Mouse (Mus musculus): ENCODE results near the gene Ube2t.

Gene Ube2t

DNA sequence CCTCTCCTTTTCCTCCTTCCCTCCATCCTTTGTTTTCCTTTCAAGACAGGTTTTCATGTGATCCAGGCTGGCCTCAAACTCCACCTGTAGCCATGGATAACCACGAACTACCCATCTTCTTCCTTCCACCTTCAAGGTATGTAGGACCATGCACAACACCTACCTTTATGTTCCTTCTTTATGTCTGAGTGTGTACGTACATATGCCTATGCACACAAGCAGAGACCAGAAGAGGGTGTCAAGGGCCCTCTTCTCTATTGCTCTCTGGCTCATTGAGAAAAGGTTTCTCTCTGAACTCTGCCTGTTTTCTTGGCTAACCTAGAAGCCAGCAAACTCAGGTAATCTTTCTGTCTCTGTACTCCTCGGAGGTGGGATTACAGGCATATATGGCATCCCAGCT is 32.4 kb downstream of the Ube2t start:
- in situ Hi-C loops (cut with MseI, MboI): loop anchor here in 1 of 2 experiments (25.0 kb wide), 1 partner anchor 368 kb away; no protein-coding TSS in a partner anchor

DNA sequence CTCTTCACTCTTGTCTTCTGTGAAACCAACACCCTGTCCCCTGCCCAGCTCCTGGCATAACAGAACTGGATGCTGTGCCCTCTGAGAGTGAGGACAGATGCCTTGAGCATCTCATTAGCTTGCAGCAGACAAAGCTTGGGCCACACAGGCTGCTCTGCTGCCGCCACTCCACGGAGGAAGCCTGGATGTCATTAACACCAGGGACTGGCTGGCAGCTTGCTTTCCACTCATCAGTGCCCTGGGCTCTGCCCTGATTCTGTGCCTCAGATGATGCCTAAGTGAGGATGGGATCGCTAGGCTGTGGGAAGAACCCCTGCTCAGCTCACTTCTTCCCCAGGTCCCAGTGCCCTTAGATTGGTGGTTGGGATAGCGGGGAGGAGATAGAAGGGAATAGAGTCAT is 33.1 kb downstream of the Ube2t start:
- in situ Hi-C loops (cut with MseI, MboI): loop anchor here in 1 of 2 experiments (25.0 kb wide), 1 partner anchor 367 kb away; no protein-coding TSS in a partner anchor

DNA sequence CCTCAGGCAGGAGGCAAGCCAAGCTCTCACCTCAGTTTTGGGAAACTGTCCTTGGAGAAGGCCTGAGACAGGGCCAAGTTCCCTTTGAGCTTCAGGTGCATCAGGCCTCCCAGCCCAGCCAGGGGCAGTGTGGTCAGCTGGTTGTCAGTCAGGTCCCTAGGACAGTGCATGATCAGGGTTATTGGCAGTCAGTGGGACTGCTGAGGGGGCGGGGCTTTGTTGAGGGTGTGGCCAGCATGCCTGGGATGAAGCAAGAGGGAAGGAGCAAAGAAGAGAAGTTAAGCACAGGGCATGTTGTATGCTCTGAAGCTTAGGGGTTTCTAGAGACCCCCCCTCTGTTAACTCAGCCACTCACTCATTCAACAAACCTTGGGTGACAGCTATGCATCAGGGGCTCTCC is 33.6 kb downstream of the Ube2t start:
- in situ Hi-C loops (cut with MseI, MboI): loop anchor here in 1 of 2 experiments (25.0 kb wide), 1 partner anchor 366 kb away; no protein-coding TSS in a partner anchor

DNA sequence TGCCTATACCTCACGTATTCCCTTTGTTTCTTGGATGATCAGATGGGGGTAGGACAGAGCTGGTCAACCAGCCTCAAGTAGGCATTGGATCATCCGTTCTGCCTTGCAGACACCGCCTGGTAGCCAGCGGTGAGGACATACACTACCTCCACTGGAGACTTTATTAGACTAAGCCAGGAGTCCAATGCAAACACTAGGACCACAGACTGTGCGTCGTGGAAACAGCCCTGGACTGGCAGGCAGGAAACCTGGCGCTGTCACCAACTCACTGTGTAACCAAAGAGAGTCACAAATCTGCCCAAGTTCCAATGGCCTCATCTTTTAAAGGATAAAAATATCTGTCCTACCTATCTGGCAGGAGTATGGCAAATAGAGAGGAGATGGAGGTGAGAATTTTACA is 34.1 kb downstream of the Ube2t start:
- in situ Hi-C loops (cut with MseI, MboI): loop anchor here in 1 of 2 experiments (25.0 kb wide), 1 partner anchor 366 kb away; no protein-coding TSS in a partner anchor

DNA sequence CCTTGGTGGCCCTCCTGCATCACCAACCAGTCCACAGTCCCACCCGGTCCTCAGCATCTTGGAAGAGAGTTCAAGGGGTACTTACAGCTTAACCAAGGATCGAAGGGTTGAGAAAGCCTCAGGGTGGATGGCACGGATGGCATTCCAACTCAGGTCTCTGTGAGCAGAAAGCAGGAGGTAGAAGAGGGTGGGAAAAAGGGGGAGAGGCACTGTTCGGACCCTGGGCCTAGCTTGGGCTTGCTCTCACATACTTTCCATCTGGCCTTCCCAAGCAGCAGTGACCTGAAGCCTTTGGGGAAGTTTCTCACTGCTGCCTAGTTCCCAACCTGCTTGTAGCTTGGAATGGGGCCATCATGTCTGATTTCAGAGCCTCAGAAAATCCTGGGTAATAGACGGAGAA is 35.2 kb downstream of the Ube2t start:
- in situ Hi-C loops (cut with MseI, MboI): loop anchor here in 1 of 2 experiments (25.0 kb wide), 1 partner anchor 365 kb away; no protein-coding TSS in a partner anchor

DNA sequence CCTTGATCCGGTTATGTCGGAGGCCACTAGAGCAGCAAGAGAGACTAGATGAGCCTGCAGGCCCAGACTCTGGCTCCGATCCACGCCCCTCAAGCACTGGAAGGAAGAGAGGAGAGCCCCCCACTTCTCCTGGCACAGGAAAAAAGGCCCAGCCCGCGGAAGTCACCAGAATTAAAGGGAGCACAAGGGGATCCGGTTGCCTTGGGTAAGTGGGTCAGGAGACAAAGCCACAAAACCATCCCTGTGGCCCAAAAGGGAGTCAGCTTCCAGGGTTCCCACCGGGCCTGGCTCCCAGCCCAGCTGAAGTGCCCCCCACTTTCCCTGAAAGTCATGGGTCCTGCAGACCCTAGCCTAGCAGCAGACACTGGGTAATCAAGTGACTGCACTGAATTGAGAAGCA is 35.9 kb downstream of the Ube2t start:
- in situ Hi-C loops (cut with MseI, MboI): loop anchor here in 1 of 2 experiments (25.0 kb wide), 1 partner anchor 364 kb away; no protein-coding TSS in a partner anchor

DNA sequence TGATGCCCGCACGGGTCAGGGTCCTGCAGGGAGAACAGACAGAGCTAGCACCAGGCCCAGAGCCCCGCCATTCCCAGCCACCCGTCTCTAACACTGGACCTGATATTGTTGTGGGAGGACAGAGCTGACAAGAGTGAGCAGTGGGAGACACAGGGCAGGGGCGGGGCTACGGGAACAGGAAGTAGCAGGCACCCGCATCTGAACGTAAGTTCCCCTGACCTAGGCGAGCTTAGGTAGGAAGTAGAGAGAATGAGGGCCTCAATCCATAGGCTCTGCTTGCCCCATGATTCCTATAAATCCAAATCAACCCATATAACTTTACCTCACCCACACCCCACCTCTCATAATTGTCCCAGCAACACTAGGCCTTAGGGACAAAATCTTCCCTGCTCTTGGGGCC is 38.2 kb downstream of the Ube2t start:
- in situ Hi-C loops (cut with MseI, MboI): no loop called here

DNA sequence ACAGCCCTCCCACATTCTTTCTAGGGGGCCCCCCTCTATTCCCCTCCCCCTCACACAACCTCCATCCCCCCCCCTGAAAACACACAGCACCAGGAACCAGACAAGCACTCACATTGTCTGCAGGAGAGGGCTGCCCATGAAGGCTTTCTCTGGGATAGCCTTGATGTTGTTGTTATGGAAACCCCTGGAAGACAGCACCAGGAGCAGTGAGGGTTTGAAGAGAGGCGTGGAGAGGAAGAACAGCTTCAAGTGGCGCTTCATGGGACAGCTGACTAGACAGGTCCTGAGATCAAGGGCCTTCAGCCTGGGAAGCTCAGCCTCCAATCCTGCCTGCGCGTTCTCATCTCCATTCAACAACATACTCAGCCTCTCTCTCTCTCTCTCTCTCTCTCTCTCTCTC is 41.0 kb downstream of the Ube2t start:
- in situ Hi-C loops (cut with MseI, MboI): no loop called here

DNA sequence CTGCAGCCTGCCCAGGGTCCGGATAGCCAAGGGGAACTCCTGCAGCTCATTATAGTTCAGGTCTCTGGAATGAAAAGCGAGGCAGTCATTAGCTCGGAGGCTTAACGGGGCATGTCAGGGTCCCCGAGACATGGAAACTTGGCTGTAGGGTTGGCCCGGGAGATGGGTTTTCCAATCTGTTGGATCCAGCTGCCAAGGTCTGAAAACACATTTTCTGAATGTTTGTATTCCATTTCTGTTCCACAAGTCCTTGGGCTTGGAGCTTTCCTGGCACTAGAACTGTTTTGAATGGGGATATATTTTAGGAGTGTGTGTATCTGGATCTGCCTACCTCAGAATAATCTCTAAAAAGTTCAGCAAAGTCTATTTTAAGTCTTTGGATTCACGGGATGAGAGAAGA is 43.3 kb downstream of the Ube2t start:
- in situ Hi-C loops (cut with MseI, MboI): no loop called here

DNA sequence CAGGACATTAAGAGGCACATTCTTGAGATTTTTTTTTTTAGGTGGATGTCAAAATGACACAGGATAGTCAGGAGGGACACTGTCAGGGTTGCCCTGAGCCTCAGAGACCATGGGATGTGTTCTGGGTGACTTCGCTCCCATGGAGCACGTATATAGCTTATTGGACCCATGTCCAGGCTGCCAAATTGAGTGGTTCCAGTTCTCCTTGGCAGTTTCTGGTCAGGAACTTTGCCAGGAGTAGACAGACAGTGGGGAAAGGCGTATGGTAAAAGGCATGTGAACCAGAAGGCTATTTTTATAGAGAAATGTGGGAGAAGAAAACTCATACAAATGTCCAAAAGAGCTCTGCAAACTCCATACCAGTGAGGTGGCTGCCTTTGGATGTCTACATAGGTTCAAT is 47.5 kb downstream of the Ube2t start:
- in situ Hi-C loops (cut with MseI, MboI): no loop called here

DNA sequence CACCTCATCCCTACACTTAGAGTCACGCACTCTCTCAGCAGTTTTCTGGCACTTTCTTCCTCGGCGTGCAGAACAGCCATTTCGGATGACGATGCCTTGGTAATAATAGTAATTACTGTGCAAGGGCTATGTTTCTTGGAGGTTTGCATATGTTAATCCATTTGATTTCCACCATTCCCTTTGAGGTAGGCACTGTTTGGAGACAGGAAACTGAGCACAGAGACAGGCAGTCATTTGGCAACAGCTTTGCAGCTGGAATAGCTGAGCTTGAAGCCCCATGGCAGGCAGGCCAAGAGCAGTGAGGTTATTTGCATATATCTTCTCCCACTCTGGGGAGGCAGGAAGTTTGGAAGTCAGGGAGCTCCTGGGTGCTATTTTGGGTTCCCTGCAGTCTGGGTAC is 49.5 kb downstream of the Ube2t start:
- in situ Hi-C loops (cut with MseI, MboI): no loop called here

DNA sequence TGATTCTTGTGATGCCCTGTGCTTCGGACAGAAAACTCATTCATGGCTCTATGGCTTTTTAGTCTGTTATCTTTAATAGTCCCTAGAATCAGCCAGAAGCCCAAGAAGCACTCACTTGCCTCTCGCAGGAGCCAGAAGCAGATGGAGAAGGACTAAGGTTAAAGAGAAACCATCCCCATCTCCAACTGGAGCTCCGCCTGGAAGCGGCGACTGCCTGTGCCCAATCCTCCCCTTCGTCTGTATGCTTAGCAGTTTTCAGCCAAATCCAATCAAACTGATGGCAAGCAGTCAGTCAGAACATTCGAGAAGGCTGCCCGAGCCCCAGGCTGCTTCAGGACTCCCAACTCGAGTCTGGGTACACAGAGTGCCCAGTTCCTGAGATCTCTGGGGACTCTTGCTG is 50.1 kb downstream of the Ube2t start:
- in situ Hi-C loops (cut with MseI, MboI): no loop called here

DNA sequence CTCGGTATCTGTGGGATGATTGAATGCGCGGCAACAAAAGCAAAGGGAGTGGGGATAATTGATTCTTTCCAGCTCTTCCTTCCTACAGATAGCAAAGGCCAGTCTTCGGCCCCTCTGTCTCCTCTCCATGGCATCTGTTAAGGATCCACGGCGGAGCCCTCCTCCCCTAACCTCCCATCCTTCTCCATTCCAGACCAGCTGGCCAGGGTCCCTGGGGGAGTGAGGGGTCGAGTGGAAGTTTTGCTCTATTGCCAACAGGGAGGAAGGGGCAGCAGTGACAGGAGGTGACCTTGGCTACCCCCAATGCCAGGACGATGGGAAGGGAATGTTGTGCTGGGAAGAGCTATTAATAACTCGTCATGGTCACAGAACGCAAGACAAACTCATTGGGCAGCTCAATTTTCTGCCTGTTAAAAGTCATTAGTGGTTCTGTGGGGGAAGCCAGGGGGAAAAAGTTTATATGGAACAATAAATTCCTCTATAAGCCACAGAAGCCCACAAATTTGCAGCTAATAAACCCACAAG is 52.6 kb downstream of the Ube2t start:
- in situ Hi-C loops (cut with MseI, MboI): no loop called here

DNA sequence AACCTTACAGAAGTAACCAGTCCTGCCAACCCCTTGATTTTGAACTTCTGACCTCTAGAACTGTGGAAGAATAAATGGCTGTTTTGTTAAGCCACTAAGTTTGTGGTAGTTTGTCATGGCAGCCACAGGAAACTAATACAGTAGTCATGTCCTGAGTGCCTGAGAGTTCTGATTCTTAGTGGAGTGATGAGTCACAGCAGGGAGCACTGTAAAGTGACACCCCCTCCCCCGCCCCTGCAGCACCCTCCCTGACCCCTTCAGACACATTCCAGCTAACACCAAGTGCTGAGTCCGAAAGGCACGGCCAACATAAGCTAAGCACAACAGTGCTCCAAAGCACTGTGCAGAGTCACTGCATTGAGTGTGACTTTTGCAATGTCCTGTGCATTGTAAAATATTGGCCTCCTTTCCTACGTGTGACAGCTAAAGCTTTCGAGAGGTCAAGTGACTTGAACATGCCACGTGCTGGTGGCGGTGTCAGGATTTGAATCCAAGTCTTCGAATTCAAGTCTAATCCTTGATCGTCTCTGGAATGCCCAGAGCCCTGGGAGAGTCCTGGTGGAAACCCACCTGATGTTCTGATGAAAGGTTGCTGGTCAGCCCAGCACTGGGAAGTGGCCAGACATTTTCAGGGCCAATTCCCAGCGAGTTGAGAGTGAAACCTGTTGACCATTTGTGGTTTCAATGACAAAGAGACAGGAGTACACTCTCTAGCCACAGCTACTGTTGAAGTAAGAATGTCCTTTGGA is 54.7 kb downstream of the Ube2t start:
- in situ Hi-C loops (cut with MseI, MboI): no loop called here

DNA sequence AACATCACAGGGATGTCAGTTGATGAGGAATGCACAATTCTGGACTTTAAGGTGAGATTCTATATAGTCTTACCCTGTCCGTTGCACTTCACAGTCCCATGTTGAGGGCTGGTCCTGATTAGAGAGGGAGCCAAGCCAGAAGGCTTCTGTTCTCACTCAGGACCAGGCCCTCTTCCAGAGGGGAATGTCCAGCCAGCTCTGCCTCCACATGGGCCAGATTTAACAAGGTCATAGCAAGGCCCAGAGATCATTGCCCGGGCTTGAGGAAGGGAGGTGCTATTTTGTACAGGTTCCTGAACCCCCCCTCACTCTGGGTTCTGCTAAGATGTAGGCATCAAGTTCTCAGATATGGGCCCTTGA is 55.3 kb downstream of the Ube2t start:
- in situ Hi-C loops (cut with MseI, MboI): no loop called here

DNA sequence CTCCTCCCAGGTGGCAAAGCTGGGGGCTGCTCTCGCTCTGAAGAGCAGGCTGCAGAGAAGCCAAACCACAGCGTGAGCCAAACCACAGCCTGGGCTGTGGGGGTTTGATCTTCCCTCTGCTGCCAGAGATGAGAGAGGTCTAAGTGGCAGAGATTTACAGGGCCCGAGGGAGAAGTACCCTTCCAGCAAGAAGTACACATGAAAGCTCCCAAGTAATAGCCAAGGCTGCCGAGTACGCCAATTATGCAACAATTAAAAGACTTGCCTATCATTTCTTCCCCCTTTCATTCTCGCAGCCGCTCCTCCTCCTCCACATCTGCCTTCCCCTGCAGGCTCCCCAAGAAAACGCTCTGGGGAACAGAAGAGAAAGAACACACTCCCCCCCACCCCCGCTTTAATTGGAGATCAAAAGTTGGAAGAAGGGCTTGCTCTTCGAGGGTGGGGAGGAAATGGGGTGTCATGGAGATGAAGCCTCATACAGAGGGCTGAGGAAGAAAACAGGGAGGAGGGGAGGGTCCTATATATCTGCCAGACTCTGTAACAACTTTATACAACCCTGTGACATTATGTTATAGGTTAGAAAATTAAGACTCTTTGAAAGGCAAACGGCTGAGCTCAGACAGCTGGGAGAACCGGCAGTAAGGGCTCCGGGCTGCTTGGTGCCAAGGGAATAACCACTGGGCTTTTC is 56.9 kb downstream of the Ube2t start:
- in situ Hi-C loops (cut with MseI, MboI): no loop called here

DNA sequence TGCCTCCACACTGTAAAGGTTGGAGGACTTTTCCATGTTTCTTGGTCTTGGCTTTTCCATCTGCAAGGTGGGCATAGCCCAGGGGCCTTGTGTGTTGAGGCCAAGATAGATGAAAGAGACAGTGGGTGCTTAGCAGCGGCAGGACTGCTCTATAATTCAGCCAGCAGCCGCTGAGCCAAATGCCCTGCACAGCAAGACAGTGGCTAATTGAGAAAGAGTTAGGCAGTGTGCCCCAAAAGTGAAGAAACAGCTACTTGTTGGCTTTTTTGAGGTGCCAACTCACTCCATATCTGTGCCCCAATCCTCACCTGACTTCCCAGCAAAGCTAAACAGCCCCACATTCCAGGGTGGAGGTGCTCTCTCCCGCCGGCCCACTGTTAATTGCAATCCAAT is 57.4 kb downstream of the Ube2t start:
- in situ Hi-C loops (cut with MseI, MboI): no loop called here

DNA sequence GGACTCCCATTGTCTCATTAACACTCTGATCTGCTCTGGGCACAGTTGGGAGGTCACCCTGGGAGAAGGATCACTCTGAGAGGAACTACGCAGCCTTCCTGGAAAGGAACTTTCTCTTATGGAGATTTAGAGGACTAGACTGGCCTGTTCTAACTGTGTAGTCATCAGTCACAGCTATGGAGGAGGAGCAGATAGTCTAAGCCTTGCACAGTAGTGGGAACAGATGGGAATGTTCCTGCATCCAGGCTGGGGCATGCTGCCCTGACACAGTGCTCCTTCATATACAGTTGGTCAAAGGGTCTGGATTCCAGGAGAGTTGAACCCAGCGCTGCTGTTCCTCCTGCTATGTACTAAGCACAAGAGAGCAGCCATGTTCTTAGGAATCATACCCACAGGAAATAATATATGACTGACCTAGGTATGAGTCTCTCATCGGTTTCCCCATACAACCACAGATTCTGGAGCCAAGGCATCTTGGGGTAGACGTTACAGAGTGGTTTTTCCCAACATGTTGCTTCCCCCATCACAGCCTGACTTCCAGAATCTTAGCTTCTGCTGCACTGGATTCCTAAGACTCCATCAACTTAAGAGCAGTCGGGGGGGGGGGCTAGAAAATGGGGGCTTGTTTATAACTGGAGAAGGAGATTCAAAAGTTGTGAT is 58.0 kb downstream of the Ube2t start:
- in situ Hi-C loops (cut with MseI, MboI): no loop called here

DNA sequence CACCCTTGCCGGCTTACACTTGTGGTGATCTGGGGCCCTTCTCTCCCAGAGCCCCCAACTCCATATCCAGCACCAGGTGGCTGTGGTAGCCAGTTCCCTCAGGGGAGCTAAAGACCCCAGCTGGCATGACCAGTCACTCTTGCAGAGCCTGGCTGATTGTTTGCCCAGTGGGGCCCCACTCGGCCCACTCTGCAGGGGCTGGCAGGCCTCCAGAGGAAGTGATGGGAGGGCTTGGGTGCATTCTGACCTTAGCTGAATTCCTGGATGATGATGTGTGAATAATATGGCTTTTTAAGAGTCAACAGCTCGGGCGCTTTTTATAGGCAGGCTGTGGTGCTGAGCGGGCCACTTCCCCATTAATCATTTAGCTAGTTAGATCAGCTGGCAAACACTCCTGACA is 58.6 kb downstream of the Ube2t start:
- in situ Hi-C loops (cut with MseI, MboI): no loop called here

DNA sequence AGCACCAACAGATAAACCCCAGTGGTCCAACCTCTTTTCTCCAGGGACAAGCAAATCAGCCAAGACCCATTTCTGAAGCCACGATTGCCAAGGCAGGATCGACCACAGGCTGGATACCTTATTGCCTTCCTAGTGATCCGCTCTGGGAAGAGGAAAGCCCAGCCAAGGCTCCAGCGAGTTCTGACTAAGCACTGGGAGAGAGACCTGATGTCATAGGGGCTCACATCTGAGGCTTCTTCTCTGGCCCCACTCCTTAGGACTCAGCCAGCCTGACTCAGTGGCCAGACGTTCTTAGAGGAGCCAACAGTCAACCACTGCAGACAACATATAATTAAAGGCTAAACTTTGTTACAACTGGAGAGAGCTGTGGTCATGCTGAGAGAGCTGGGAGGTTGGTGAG is 59.6 kb downstream of the Ube2t start:
- in situ Hi-C loops (cut with MseI, MboI): no loop called here

DNA sequence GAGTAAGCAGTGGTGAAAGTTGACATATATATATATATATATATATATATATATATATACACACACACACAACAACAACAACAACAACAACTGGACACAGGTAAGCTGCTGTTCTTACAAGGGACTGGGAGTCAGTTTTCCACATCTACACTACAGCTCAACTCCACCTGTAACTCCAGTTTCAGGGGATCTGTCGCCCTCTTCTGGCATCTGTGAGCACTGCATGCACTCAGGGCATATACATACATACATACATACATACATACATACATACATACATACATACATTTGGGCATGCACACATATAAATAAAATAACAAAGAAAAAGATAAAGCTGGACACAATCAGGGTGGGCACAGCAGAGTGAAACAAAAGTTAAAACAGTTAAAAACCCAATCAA is 61.2 kb downstream of the Ube2t start:
- in situ Hi-C loops (cut with MseI, MboI): no loop called here
